Comparison of ENCODE assay signal across 8 mouse cellular contexts in the genomic region with DNA sequence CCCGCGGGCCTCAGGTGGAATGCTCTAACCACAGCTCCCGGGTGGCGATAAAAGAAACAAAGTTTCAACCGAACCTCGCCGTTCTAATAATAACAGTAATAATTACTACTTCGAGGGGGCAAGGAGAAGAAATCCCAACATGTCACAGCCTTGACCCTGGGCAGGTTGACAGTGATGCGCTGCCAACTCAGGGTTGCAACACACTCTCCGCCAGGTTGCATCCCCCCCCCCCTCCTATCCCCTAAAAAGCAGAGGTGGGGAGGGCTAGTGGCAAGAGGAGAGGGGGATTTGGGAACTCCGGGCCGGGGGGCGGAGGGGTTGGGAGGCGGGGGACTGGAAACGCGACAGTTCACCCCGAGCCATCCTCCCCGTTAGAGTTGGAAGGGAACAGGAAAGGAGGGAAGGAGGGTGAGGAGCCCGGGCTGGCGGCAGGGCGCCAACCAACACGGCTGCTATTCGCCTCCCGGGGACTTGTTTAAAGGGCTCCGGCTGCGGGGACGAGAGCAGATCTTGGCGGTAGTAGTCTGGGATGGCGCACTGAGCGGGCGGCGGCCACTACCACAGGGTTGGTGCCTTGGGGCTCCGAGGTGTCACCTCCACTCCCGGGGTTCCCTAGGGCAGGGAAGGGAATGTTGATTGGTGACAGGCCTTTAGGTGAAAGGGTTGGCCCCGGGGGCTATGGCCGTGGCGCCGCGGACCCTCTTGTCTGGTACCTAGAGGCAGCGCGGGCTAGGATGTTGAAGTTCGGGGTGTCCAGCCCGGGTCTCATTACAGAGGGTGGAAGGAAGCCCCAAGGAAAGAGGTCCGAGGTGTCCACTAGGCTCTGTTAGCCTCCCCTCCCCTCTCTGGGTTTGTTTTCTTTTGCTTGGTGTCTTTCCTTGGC. TPM values are rescaled to one million over a fixed set of nuclear protein-coding genes. Genes with fewer than 3 reads are reported as not detected.
DNase-seq lines count a peak whose midpoint lies in the region; ATAC-seq and TF ChIP-seq lines count a peak whose summit lies in the region.

No protein-coding gene starts in this region.

- no peaks in the 10 kb centered on the region for H3K9me3 ChIP-seq in heart, embryonic 16.5 days (replicated peaks; ENCODE audit: control insufficient read depth, low read length)
- no peaks in the 10 kb centered on the region for H3K9me3 ChIP-seq in liver, embryonic 16.5 days (replicated peaks; ENCODE audit: control insufficient read depth, low read length)

- WGBS in heart, embryonic 16.5 days: under 1% methylated on average over 44 of the region's 44 CpGs
- under 1% methylated on average over 44 of the region's 44 CpGs for WGBS in liver, embryonic 16.5 days (ENCODE audit: insufficient replicate concordance)
- under 1% methylated on average over 44 of the region's 44 CpGs for WGBS in olfactory bulb, adult 2 months

- H3K27ac ChIP-seq in embryonic fibroblast, embryonic 13.5 days (ENCODE audit: insufficient read depth, low read length): no peak overlapping the region
- peak overlapping the region; percentile 68 for H3K27ac ChIP-seq in heart, embryonic 16.5 days (ENCODE audit: low read length)
- peak overlapping the region; percentile 72 for H3K27ac ChIP-seq in liver, embryonic 16.5 days (ENCODE audit: low read length)
- H3K27ac ChIP-seq in olfactory bulb, adult 2 months (ENCODE audit: insufficient read depth, low read depth, low read length): peak overlapping the region; percentile 38

- no peaks in the 10 kb centered on the region for H3K27me3 ChIP-seq in heart, embryonic 16.5 days (ENCODE audit: control insufficient read depth, insufficient read depth, low read length)
- H3K27me3 ChIP-seq in liver, embryonic 16.5 days (ENCODE audit: control insufficient read depth, insufficient read depth, low read depth, low read length): peaks cover 23% of the 10 kb centered on the region

- DNase-seq in 3T3-L1 (ENCODE audit: low read depth, low spot score): peak; percentile 27
- DNase-seq in adrenal gland, adult 8-10 months: peak; percentile 37
- DNase-seq in kidney, postnatal 36 days: peak; percentile 57 to 81
- peak; percentile 48 to 53 for DNase-seq in thymus, adult 18-20 months

- TF ChIP-seq CTCF in embryonic fibroblast, embryonic 13.5 days (IDR thresholded peaks at IDR 0.05; ENCODE audit: borderline replicate concordance, insufficient read depth, low read length): no peak
- TF ChIP-seq CTCF in olfactory bulb, adult 2 months (IDR thresholded peaks at IDR 0.05; ENCODE audit: insufficient read depth, low read depth, low read length): no peak

- H3K4me1 ChIP-seq in embryonic fibroblast, embryonic 13.5 days (ENCODE audit: control insufficient read depth, insufficient read depth, low read length): no peaks in the 10 kb centered on the region
- peaks cover 13% of the 10 kb centered on the region for H3K4me1 ChIP-seq in heart, embryonic 16.5 days (ENCODE audit: control insufficient read depth, insufficient read depth, low read length)
- H3K4me1 ChIP-seq in liver, embryonic 16.5 days (ENCODE audit: control insufficient read depth, low read depth, low read length): peaks cover 8% of the 10 kb centered on the region
- H3K4me1 ChIP-seq in olfactory bulb, adult 2 months (ENCODE audit: control insufficient read depth, insufficient read depth, low read length): peaks cover 7% of the 10 kb centered on the region; the same call in 1 of the 2 replicates

- H3K4me3 ChIP-seq in embryonic fibroblast, embryonic 13.5 days (ENCODE audit: insufficient read depth, low read length): peak overlapping the region; percentile 71
- H3K4me3 ChIP-seq in heart, embryonic 16.5 days (ENCODE audit: low read length): peak overlapping the region; percentile 82
- H3K4me3 ChIP-seq in liver, embryonic 16.5 days (ENCODE audit: low read depth, low read length): peak overlapping the region; percentile 70
- H3K4me3 ChIP-seq in olfactory bulb, adult 2 months (ENCODE audit: insufficient read depth, low read depth, low read length): peak overlapping the region; percentile 89

- TF ChIP-seq POLR2A in embryonic fibroblast, embryonic 13.5 days (IDR thresholded peaks at IDR 0.05; ENCODE audit: low read depth, low read length): no peak; the same call in 1 of the 2 replicates
- TF ChIP-seq POLR2A in olfactory bulb, adult 2 months (IDR thresholded peaks at IDR 0.05; ENCODE audit: insufficient read depth, low read depth, low read length): no peak

- peak overlapping the region; percentile 84 for H3K9ac ChIP-seq in heart, embryonic 16.5 days (ENCODE audit: low read length)
- H3K9ac ChIP-seq in liver, embryonic 16.5 days (ENCODE audit: low read depth, low read length): peak overlapping the region; percentile 61

- peak overlapping the region; percentile 94 for H3K4me2 ChIP-seq in heart, embryonic 16.5 days (ENCODE audit: low read depth, low read length)
- peak overlapping the region; percentile 98 for H3K4me2 ChIP-seq in liver, embryonic 16.5 days (ENCODE audit: low read depth, low read length)

- H3K36me3 ChIP-seq in heart, embryonic 16.5 days (ENCODE audit: control insufficient read depth, insufficient read depth): no peaks in the 10 kb centered on the region
- no peaks in the 10 kb centered on the region for H3K36me3 ChIP-seq in liver, embryonic 16.5 days (ENCODE audit: control insufficient read depth, insufficient read depth)

- ATAC-seq in heart, embryonic 16.5 days (replicated peaks; ENCODE audit: extremely low read depth, insufficient read depth, low FRiP score): no peak
- ATAC-seq in liver, embryonic 16.5 days (ENCODE audit: low read depth): no peak

RNA-seq across cellular contexts. Expression of gene Smarca2, which starts 0.8 kb away (rescaled TPM):
- total RNA-seq in adrenal gland, adult 8-10 months (2022): 100 to 1,000 TPM; 110 to 127 (median 120) TPM
- 48.0 and 84.6 TPM in 2 replicates for polyA plus RNA-seq in embryonic fibroblast, embryonic 13.5 days (2011; ENCODE audit: insufficient read length, low read depth, missing spikeins)
- 29.6 and 31.9 TPM in 2 replicates for polyA plus RNA-seq in heart, embryonic 16.5 days (2015; fragmentation: Nextera tagmentation; extraction: Ambion mirVana)
- polyA plus RNA-seq in liver, embryonic 16.5 days (2015; fragmentation: Nextera tagmentation; extraction: Ambion mirVana): 4.3 and 5.4 TPM in 2 replicates
- not detected in 2 replicates for polyA plus RNA-seq in olfactory bulb, adult 2 months (2012; ENCODE audit: insufficient read depth, insufficient read length, low replicate concordance, missing spikeins)
